Mouse (Mus musculus): ENCODE results near the gene Olfr370. TPM values are rescaled to one million over a fixed set of nuclear protein-coding genes. Genes with fewer than 3 reads are reported as not detected.

Gene Olfr370
- polyA plus RNA-seq, 1 experiment from 2014 or later, result not detected

DNA sequence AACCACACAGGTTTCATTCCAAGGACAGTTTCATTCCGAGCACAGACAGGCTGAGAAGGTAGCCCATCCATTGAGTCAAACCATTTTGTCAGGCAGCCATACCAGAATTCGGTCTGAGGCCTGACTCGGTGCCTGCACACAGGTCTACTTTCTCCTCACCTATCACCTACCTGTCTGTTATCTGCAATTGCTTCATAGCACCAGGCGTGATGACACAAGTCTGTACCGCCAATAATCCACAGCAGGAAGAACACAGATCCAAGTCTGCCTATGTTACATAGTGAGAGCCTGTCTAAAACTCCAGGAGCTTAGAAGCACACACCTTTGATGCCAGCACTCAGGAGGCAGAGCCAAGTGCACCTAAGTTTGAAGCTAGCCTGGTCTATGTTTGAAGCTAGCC, 53.3 kb downstream of the Olfr370 start:
- no peak for ATAC-seq (ENCODE audit: insufficient number of reproducible peaks, low FRiP score)
- no peak overlapping the region for H3K4me2 ChIP-seq
- WGBS, result 88% methylated on average over 5 of the region's 5 CpGs
- H3K4me1 ChIP-seq (replicated peaks), result peaks cover 51% of the 10 kb centered on the region
- H3K4me3 ChIP-seq, result no peak overlapping the region
- no peak overlapping the region for H3K9ac ChIP-seq
- H3K36me3 ChIP-seq, result peaks cover 54% of the 10 kb centered on the region
- H3K9me3 ChIP-seq (replicated peaks), result no peaks in the 10 kb centered on the region
- no peak overlapping the region for H3K27ac ChIP-seq (ENCODE audit: poor library complexity, severe bottlenecking)
- no peaks in the 10 kb centered on the region for H3K27me3 ChIP-seq (replicated peaks)

- H3K27ac ChIP-seq (ENCODE audit: poor library complexity, severe bottlenecking), result no peak overlapping the region
- WGBS, result 81% methylated on average over 7 of the region's 7 CpGs
- H3K4me1 ChIP-seq (replicated peaks), result peaks cover 42% of the 10 kb centered on the region
- no peaks in the 10 kb centered on the region for H3K9me3 ChIP-seq (replicated peaks)
- ATAC-seq (ENCODE audit: insufficient number of reproducible peaks, low FRiP score), result no peak
- peaks cover 39% of the 10 kb centered on the region for H3K36me3 ChIP-seq
- H3K27me3 ChIP-seq (replicated peaks), result no peaks in the 10 kb centered on the region
- no peak overlapping the region for H3K9ac ChIP-seq
- H3K4me2 ChIP-seq, result no peak overlapping the region
- H3K4me3 ChIP-seq, result no peak overlapping the region
These were observed 55.0 kb downstream of the Olfr370 start for GRCm38 (mm10) chr8:83590488-83591023.

GRCm38 (mm10) chr8:83592682-83593081, 57.1 kb downstream of the Olfr370 start:
- Histone ChIP-seq H3K4me3 (peak overlapping the region; percentile 92), H3K36me3 (peaks cover 21% of the 10 kb centered on the region), H3K27me3 (replicated peaks) (no peaks in the 10 kb centered on the region), H3K9ac (peak overlapping the region; percentile 30; the same call in 1 of the 2 replicates), H3K4me2 (peak overlapping the region; percentile 86), H3K27ac (ENCODE audit: poor library complexity, severe bottlenecking) (no peak overlapping the region), H3K4me1 (replicated peaks) (peaks cover 33% of the 10 kb centered on the region), H3K9me3 (replicated peaks) (no peaks in the 10 kb centered on the region)
- ATAC-seq (ENCODE audit: insufficient number of reproducible peaks, low FRiP score), result no peak
- 83% methylated on average over 3 of the region's 3 CpGs for WGBS

GRCm38 (mm10) chr8:83593325-83594166, 58.0 kb downstream of the Olfr370 start:
- H3K27ac ChIP-seq (ENCODE audit: poor library complexity, severe bottlenecking), result peak overlapping the region; percentile 86
- peaks cover 15% of the 10 kb centered on the region; the same call in 1 of the 2 replicates for H3K36me3 ChIP-seq
- no peaks in the 10 kb centered on the region for H3K27me3 ChIP-seq (replicated peaks)
- H3K4me3 ChIP-seq, result peak overlapping the region; percentile 92
- ATAC-seq (ENCODE audit: insufficient number of reproducible peaks, low FRiP score), result no peak; the same call in 1 of the 2 replicates
- peaks cover 25% of the 10 kb centered on the region for H3K4me1 ChIP-seq (replicated peaks)
- peak overlapping the region; percentile 94 for H3K9ac ChIP-seq
- WGBS, result 6% methylated on average over 22 of the region's 22 CpGs
- peak overlapping the region; percentile 86 for H3K4me2 ChIP-seq
- H3K9me3 ChIP-seq (replicated peaks), result no peaks in the 10 kb centered on the region

- Histone ChIP-seq H3K4me3 (peak overlapping the region; percentile 92), H3K27me3 (replicated peaks) (no peaks in the 10 kb centered on the region), H3K9ac (peak overlapping the region; percentile 94), H3K9me3 (replicated peaks) (no peaks in the 10 kb centered on the region), H3K4me2 (peak overlapping the region; percentile 86), H3K36me3 (peaks cover 15% of the 10 kb centered on the region; the same call in 1 of the 2 replicates), H3K4me1 (replicated peaks) (peaks cover 25% of the 10 kb centered on the region), H3K27ac (ENCODE audit: poor library complexity, severe bottlenecking) (peak overlapping the region; percentile 93)
- peak; percentile 99 for ATAC-seq (ENCODE audit: insufficient number of reproducible peaks, low FRiP score)
- WGBS, result under 1% methylated on average over 43 of the region's 43 CpGs
These were observed 58.8 kb downstream of the Olfr370 start for GRCm38 (mm10) chr8:83594167-83595049.

Other genes with a start within 250 kb of the Olfr370 start
- gene Ucp1, start 245.4 kb upstream of the Olfr370 start, polyA plus RNA-seq (2016; fragmentation: Nextera tagmentation; extraction: Ambion mirVana), result not detected in 2 replicates
- 14.8 and 16.1 TPM in 2 replicates for gene Elmod2, start 203.3 kb upstream of the Olfr370 start, polyA plus RNA-seq (2016; fragmentation: Nextera tagmentation; extraction: Ambion mirVana)
- not detected in 2 replicates for gene Mgat4d, start 187.3 kb upstream of the Olfr370 start, polyA plus RNA-seq (2016; fragmentation: Nextera tagmentation; extraction: Ambion mirVana)
- 0.14 TPM in 1 of 2 replicates, not detected in the other for gene Clgn, start 145.9 kb upstream of the Olfr370 start, polyA plus RNA-seq (2016; fragmentation: Nextera tagmentation; extraction: Ambion mirVana)
- gene Scoc, start 77.4 kb upstream of the Olfr370 start, polyA plus RNA-seq (2016; fragmentation: Nextera tagmentation; extraction: Ambion mirVana), result 95.3 and 98.0 TPM in 2 replicates
- 547 and 555 TPM in 2 replicates for gene Ndufb7, start 30.9 kb downstream of the Olfr370 start, polyA plus RNA-seq (2016; fragmentation: Nextera tagmentation; extraction: Ambion mirVana)
- 445 and 456 TPM in 2 replicates for gene Tecr, start 72.2 kb downstream of the Olfr370 start, polyA plus RNA-seq (2016; fragmentation: Nextera tagmentation; extraction: Ambion mirVana)
- gene Dnajb1, start 72.4 kb downstream of the Olfr370 start, polyA plus RNA-seq (2016; fragmentation: Nextera tagmentation; extraction: Ambion mirVana), result 45.1 and 47.4 TPM in 2 replicates
- gene Gipc1, start 116.9 kb downstream of the Olfr370 start, polyA plus RNA-seq (2016; fragmentation: Nextera tagmentation; extraction: Ambion mirVana), result 175 and 180 TPM in 2 replicates
- gene Ptger1, start 130.9 kb downstream of the Olfr370 start, polyA plus RNA-seq (2016; fragmentation: Nextera tagmentation; extraction: Ambion mirVana), result 0.32 and 0.60 TPM in 2 replicates
- gene Pkn1, start 163.4 kb downstream of the Olfr370 start, polyA plus RNA-seq (2016; fragmentation: Nextera tagmentation; extraction: Ambion mirVana), result 24.4 and 28.7 TPM in 2 replicates
- 117 and 128 TPM in 2 replicates for gene Ddx39, start 179.4 kb downstream of the Olfr370 start, polyA plus RNA-seq (2016; fragmentation: Nextera tagmentation; extraction: Ambion mirVana)
- 26.2 and 29.2 TPM in 2 replicates for gene Adgre5, start 205.5 kb downstream of the Olfr370 start, polyA plus RNA-seq (2016; fragmentation: Nextera tagmentation; extraction: Ambion mirVana)

Measured in heart, embryonic 12.5 days (tissue).